ENCODE assay signal across 29 mouse cellular contexts in genomic region chr3:124606021-124606517, GRCm38 (mm10). TPM values are rescaled to one million over a fixed set of nuclear protein-coding genes. Genes with fewer than 3 reads are reported as not detected.
"Had no signal": no experiment of that assay in that cellular context is flagged by ENCODE, and none has a peak within 500 bp of the region (broad histone marks: within the 10 kb centered on the region; RNA-seq: fewer than 3 reads in every experiment).

No protein-coding gene starts in this region.

- H3K36me3 ChIP-seq: limb, embryonic 10.5 days; limb, embryonic 13.5 days; liver, embryonic 12.5 days; liver, embryonic 15.5 days; lung, embryonic 15.5 days; midbrain, embryonic 10.5 days; neural tube, embryonic 12.5 days; neural tube, embryonic 15.5 days; stomach, embryonic 15.5 days had no signal

- H3K9ac ChIP-seq: limb, embryonic 13.5 days; liver, embryonic 12.5 days; liver, embryonic 15.5 days; lung, embryonic 15.5 days; neural tube, embryonic 12.5 days; neural tube, embryonic 15.5 days; stomach, embryonic 15.5 days had no signal

- H3K4me1 ChIP-seq: limb, embryonic 10.5 days; limb, embryonic 13.5 days; liver, embryonic 12.5 days; liver, embryonic 15.5 days; lung, embryonic 15.5 days; megakaryocyte, embryonic 14.5 days; midbrain, embryonic 10.5 days; neural tube, embryonic 12.5 days; neural tube, embryonic 15.5 days; stomach, embryonic 15.5 days had no signal

- DNase-seq: kidney, postnatal 25 days; layer of hippocampus, adult 9-11 months; liver; lung, adult 18-20 months; lung, postnatal 10 days; lung, postnatal 36 days; midbrain, embryonic 14.5 days; right cerebral cortex, adult 18-20 months; right cerebral cortex, postnatal 14 days; spleen, adult 18-20 months; thymus, postnatal 25 days had no signal

- H3K4me3 ChIP-seq: layer of hippocampus, adult 2 months; limb, embryonic 10.5 days; limb, embryonic 13.5 days; liver, embryonic 12.5 days; liver, embryonic 15.5 days; lung, embryonic 15.5 days; megakaryocyte, embryonic 14.5 days; midbrain, embryonic 10.5 days; neural tube, embryonic 12.5 days; neural tube, embryonic 15.5 days; stomach, embryonic 15.5 days had no signal

- H3K27me3 ChIP-seq: limb, embryonic 13.5 days; liver, embryonic 12.5 days; liver, embryonic 15.5 days; lung, embryonic 15.5 days; megakaryocyte, embryonic 14.5 days; neural tube, embryonic 12.5 days; neural tube, embryonic 15.5 days; stomach, embryonic 15.5 days had no signal

- H3K9me3 ChIP-seq: limb, embryonic 10.5 days; limb, embryonic 13.5 days; liver, embryonic 12.5 days; liver, embryonic 15.5 days; lung, embryonic 15.5 days; neural tube, embryonic 12.5 days; neural tube, embryonic 15.5 days; stomach, embryonic 15.5 days had no signal

- H3K27ac ChIP-seq: kidney, postnatal 0 days; layer of hippocampus, adult 2 months; limb, embryonic 10.5 days; limb, embryonic 13.5 days; liver, embryonic 12.5 days; liver, embryonic 15.5 days; lung, embryonic 15.5 days; midbrain, embryonic 10.5 days; neural tube, embryonic 12.5 days; neural tube, embryonic 15.5 days; stomach, embryonic 15.5 days had no signal

RNA-seq across cellular contexts. Expression of gene 1700003H04Rik, which starts 25.2 kb away (rescaled TPM):
- total RNA-seq: layer of hippocampus, adult 2 months; layer of hippocampus, postnatal 25 days; left cerebral cortex, adult 18-20 months; left cerebral cortex, postnatal 25 days had no signal
- polyA plus RNA-seq: kidney, embryonic 14.5 days; kidney, postnatal 0 days; large intestine, adult 2 months; limb, embryonic 10.5 days; limb, embryonic 13.5 days; liver, embryonic 12.5 days; liver, embryonic 15.5 days; lung, embryonic 15.5 days; midbrain, embryonic 10.5 days; midbrain, embryonic 14.5 days; neural tube, embryonic 12.5 days; neural tube, embryonic 15.5 days; stomach, embryonic 15.5 days; thymus, postnatal 0 days had no signal
